In the genomic region with DNA sequence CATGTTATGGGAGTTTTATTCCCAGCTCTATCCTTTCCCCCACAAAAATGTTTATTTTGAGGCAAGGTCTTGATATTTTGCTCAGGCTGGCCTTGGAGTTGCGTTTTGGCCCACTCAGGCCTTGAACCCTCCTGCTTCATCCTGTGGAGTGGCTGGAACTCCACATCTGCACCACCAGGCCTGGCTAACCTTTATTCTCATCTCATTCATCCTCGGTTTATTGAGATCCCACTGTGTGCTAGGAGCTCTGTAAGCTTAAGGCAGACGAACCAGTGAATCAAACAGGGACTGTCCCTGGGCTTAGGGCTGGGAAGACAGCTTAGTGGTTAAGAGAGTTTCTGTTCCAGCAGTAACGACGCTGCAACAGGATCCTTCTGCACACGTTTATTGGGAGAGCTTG, we compare ENCODE assay signal across 38 mouse cellular contexts. TPM values are rescaled to one million over a fixed set of nuclear protein-coding genes. Genes with fewer than 3 reads are reported as not detected.
"Had no signal": no experiment of that assay in that cellular context is flagged by ENCODE, and none has a peak within 500 bp of the region (broad histone marks: within the 10 kb centered on the region; RNA-seq: fewer than 3 reads in every experiment).

No protein-coding gene starts in this region.

- H3K4me3 ChIP-seq: gastrocnemius, adult 2 months; heart, adult 2 months; heart, embryonic 13.5 days; heart, embryonic 15.5 days; hindbrain, embryonic 10.5 days; hindbrain, embryonic 12.5 days; hindbrain, embryonic 15.5 days; kidney, embryonic 15.5 days; limb, embryonic 13.5 days; limb, embryonic 15.5 days; liver, embryonic 13.5 days had no signal

- DNase-seq: gastrocnemius, adult 2 months; gastrocnemius, postnatal 10 days; gastrocnemius, postnatal 25 days; heart, adult 2 months; heart, postnatal 14 days; heart, postnatal 36 days; kidney, adult 11 months; kidney, adult 2 months; kidney, adult 9 months; kidney, postnatal 14 days; kidney, postnatal 36 days; layer of hippocampus, adult 9-11 months; layer of hippocampus, postnatal 36 days; left cerebral cortex, postnatal 4 days; liver, embryonic 13.5 days had no signal

- H3K4me2 ChIP-seq: heart, embryonic 13.5 days; heart, embryonic 15.5 days; hindbrain, embryonic 12.5 days; hindbrain, embryonic 15.5 days; kidney, embryonic 15.5 days; limb, embryonic 13.5 days; limb, embryonic 15.5 days; liver, embryonic 13.5 days had no signal

- ATAC-seq: hindbrain, postnatal 0 days; intestine, embryonic 16.5 days had no signal

- H3K27ac ChIP-seq: gastrocnemius, adult 2 months; heart, adult 2 months; heart, embryonic 13.5 days; heart, embryonic 15.5 days; hindbrain, embryonic 10.5 days; hindbrain, embryonic 12.5 days; hindbrain, embryonic 15.5 days; hindbrain, postnatal 0 days; kidney, embryonic 15.5 days; kidney, postnatal 0 days; limb, embryonic 13.5 days; limb, embryonic 15.5 days; liver, embryonic 13.5 days had no signal

- H3K9ac ChIP-seq: heart, embryonic 13.5 days; heart, embryonic 15.5 days; hindbrain, embryonic 12.5 days; hindbrain, embryonic 15.5 days; kidney, embryonic 15.5 days; limb, embryonic 13.5 days; limb, embryonic 15.5 days; liver, embryonic 13.5 days had no signal

- H3K4me1 ChIP-seq: heart, embryonic 13.5 days; heart, embryonic 15.5 days; hindbrain, embryonic 10.5 days; hindbrain, embryonic 12.5 days; hindbrain, embryonic 15.5 days; kidney, embryonic 15.5 days; limb, embryonic 13.5 days; limb, embryonic 15.5 days; liver, embryonic 13.5 days had no signal

- H3K9me3 ChIP-seq: heart, embryonic 13.5 days; heart, embryonic 15.5 days; hindbrain, embryonic 12.5 days; hindbrain, embryonic 15.5 days; kidney, embryonic 15.5 days; limb, embryonic 13.5 days; limb, embryonic 15.5 days; liver, embryonic 13.5 days had no signal

- H3K27me3 ChIP-seq: heart, embryonic 13.5 days; heart, embryonic 15.5 days; hindbrain, embryonic 12.5 days; hindbrain, embryonic 15.5 days; kidney, embryonic 15.5 days; limb, embryonic 13.5 days; limb, embryonic 15.5 days; liver, embryonic 13.5 days had no signal

RNA-seq across cellular contexts. Expression of gene Cyp3a57, which starts 52.7 kb away (rescaled TPM):
- total RNA-seq: gastrocnemius, adult 2 months; gastrocnemius, postnatal 10 days; gastrocnemius, postnatal 25 days; gastrocnemius, postnatal 4 days; granulocyte monocyte progenitor cell, adult 5-6 weeks; heart, adult 2 months; heart, postnatal 14 days; heart, postnatal 36 days; hindbrain, postnatal 0 days; layer of hippocampus, adult 18-20 months; layer of hippocampus, postnatal 14 days; layer of hippocampus, postnatal 36 days; left cerebral cortex, adult 18-20 months; left cerebral cortex, postnatal 25 days had no signal
- polyA plus RNA-seq: frontal cortex, adult 2 months; heart, adult 2 months; heart, embryonic 13.5 days; heart, embryonic 15.5 days; heart, postnatal 0 days; hindbrain, embryonic 10.5 days; hindbrain, embryonic 12.5 days; hindbrain, embryonic 15.5 days; hindbrain, postnatal 0 days; intestine, embryonic 14.5 days; intestine, embryonic 16.5 days; kidney, adult 2 months; kidney, embryonic 15.5 days; large intestine, adult 2 months; limb, embryonic 11.5 days; limb, embryonic 13.5 days; limb, embryonic 15.5 days; liver, adult 2 months; liver, embryonic 13.5 days had no signal
